Mouse (Mus musculus) CH12.LX (cell line): ENCODE results near the gene Tmem234. TPM values are rescaled to one million over a fixed set of nuclear protein-coding genes. Genes with fewer than 3 reads are reported as not detected.

Experiments
- DNase-seq: peaks from one replicate; pipeline ENCODE4 v3.0.0-alpha.2; 2013; ENCODE audit errors: extremely low read depth
- H3K27ac ChIP-seq: 2 replicates; pipeline ENCODE4 v1.5.1; 2012; ENCODE audit warnings: low read depth, mild to moderate bottlenecking, control low read depth, moderate library complexity; ENCODE audit not compliant: insufficient read depth
- H3K27me3 ChIP-seq: replicated peaks from 2 replicates; pipeline ENCODE3; 2012; ENCODE audit warnings: inconsistent platforms
- H3K36me3 ChIP-seq, 2 experiments: replicated peaks in 1 of 2; 2 replicates each; pipeline versions ENCODE3 to v1.6.1; 2012; ENCODE audit warnings: inconsistent platforms in 1 of 2, low read length in 1 of 2, mild to moderate bottlenecking in 1 of 2, mixed read lengths in 1 of 2, moderate library complexity in 1 of 2; ENCODE audit not compliant: control insufficient read depth in 1 of 2, insufficient read depth in 1 of 2
- H3K4me1 ChIP-seq, 2 experiments: 2 replicates each; pipeline ENCODE4 v1.6.1; 2012; ENCODE audit warnings: inconsistent platforms in 1 of 2, moderate library complexity in 1 of 2; ENCODE audit not compliant: insufficient read depth in 2 of 2, control insufficient read depth in 1 of 2
- H3K4me2 ChIP-seq: 2 replicates; pipeline ENCODE4 v1.6.1; 2012; ENCODE audit warnings: low read depth, mild to moderate bottlenecking, control low read depth; ENCODE audit not compliant: poor library complexity, insufficient read depth, severe bottlenecking
- H3K4me3 ChIP-seq, 3 experiments: fragments of 150-350 bp in 1 of 3; sonication (generic) in 1 of 3; replicated peaks in 1 of 3; 2 replicates each; pipeline versions ENCODE3 to v1.5.1; 2011 to 2012; ENCODE audit warnings: low read depth in 2 of 3, low read length in 2 of 3, mild to moderate bottlenecking in 2 of 3, moderate library complexity in 2 of 3, control low read depth in 1 of 3, improper control_type of control experiment in 1 of 3, inconsistent platforms in 1 of 3, mixed read lengths in 1 of 3; ENCODE audit not compliant: poor library complexity in 1 of 3
- H3K79me2 ChIP-seq: replicated peaks from 2 replicates; pipeline ENCODE4 v1.6.1; 2012; ENCODE audit warnings: mild to moderate bottlenecking, moderate library complexity; ENCODE audit not compliant: control insufficient read depth, poor library complexity, insufficient read depth, severe bottlenecking; ENCODE audit errors: extremely low read depth
- H3K9ac ChIP-seq: 2 replicates; pipeline ENCODE4 v1.6.1; 2012; ENCODE audit warnings: low read depth, mild to moderate bottlenecking, control low read depth, moderate library complexity; ENCODE audit not compliant: insufficient read depth
- H3K9me3 ChIP-seq: replicated peaks from 2 replicates; pipeline ENCODE3; 2012; ENCODE audit warnings: low read length, inconsistent platforms, mixed read lengths
- BHLHE40 ChIP-seq: IDR thresholded peaks from 2 replicates; pipeline ENCODE4 v1.6.1; 2011; ENCODE audit warnings: mild to moderate bottlenecking, low read depth, low read length, improper control_type of control experiment
- CHD1 ChIP-seq: IDR thresholded peaks from 2 replicates; pipeline ENCODE4 v1.6.1; 2012; ENCODE audit warnings: low read depth, low read length, improper control_type of control experiment, inconsistent platforms
- CHD2 ChIP-seq: IDR thresholded peaks from 2 replicates; pipeline ENCODE4 v1.6.1; 2011; ENCODE audit warnings: low read length, improper control_type of control experiment
- ELF1 ChIP-seq: IDR thresholded peaks from 2 replicates; pipeline ENCODE4 v1.6.1; 2014; ENCODE audit warnings: low read depth, mild to moderate bottlenecking, inconsistent platforms, low read length, improper control_type of control experiment
- EP300 ChIP-seq: IDR thresholded peaks from 2 replicates; pipeline ENCODE4 v1.6.1; 2011; ENCODE audit warnings: low read length, improper control_type of control experiment
- ETS1 ChIP-seq: conservative IDR thresholded peaks from 2 replicates; pipeline ENCODE4 v1.6.1; 2012; ENCODE audit warnings: low read depth, mild to moderate bottlenecking, inconsistent platforms, low read length, improper control_type of control experiment, moderate library complexity
- GABPA ChIP-seq: IDR thresholded peaks from 2 replicates; pipeline ENCODE4 v1.6.1; 2012; ENCODE audit warnings: low read depth, low read length, improper control_type of control experiment, inconsistent platforms; ENCODE audit not compliant: insufficient replicate concordance
- HCFC1 ChIP-seq: IDR thresholded peaks from 2 replicates; pipeline ENCODE4 v1.6.1; 2012; ENCODE audit warnings: low read depth, mild to moderate bottlenecking, inconsistent platforms, low read length, improper control_type of control experiment
- IRF4 ChIP-seq: IDR thresholded peaks from 2 replicates; pipeline ENCODE4 v1.6.1; 2014; ENCODE audit warnings: low read depth, mild to moderate bottlenecking, inconsistent platforms, low read length, improper control_type of control experiment
- JUN ChIP-seq: IDR thresholded peaks from 2 replicates; pipeline ENCODE4 v1.6.1; 2011; ENCODE audit warnings: low read depth, mild to moderate bottlenecking, low read length, improper control_type of control experiment, moderate library complexity; ENCODE audit not compliant: insufficient read depth
- MAFK ChIP-seq: IDR thresholded peaks from 2 replicates; pipeline ENCODE4 v1.6.1; 2011; ENCODE audit warnings: low read length, improper control_type of control experiment; ENCODE audit not compliant: insufficient replicate concordance
- MAX ChIP-seq: IDR thresholded peaks from 2 replicates; pipeline ENCODE4 v1.6.1; 2011; ENCODE audit warnings: low read length, improper control_type of control experiment
- MEF2A ChIP-seq: IDR thresholded peaks from 2 replicates; pipeline ENCODE4 v1.6.1; 2014; ENCODE audit warnings: low read depth, mild to moderate bottlenecking, inconsistent platforms, low read length, improper control_type of control experiment, borderline replicate concordance
- PAX5 ChIP-seq: IDR thresholded peaks from 2 replicates; pipeline ENCODE4 v1.6.1; 2012; ENCODE audit warnings: low read length, inconsistent platforms, mixed read lengths
- POLR2A ChIP-seq: IDR thresholded peaks from 2 replicates; pipeline ENCODE4 v1.6.1; 2011; ENCODE audit warnings: low read depth, mild to moderate bottlenecking, improper control_type of control experiment, low read length
- POLR2AphosphoS2 ChIP-seq: IDR thresholded peaks from 2 replicates; pipeline ENCODE4 v1.6.1; 2011; ENCODE audit warnings: low read depth, low read length, improper control_type of control experiment
- SMC3 ChIP-seq: IDR thresholded peaks from 2 replicates; pipeline ENCODE4 v1.6.1; 2011; ENCODE audit warnings: low read depth, low read length, improper control_type of control experiment
- TCF12 ChIP-seq: IDR thresholded peaks from 2 replicates; pipeline ENCODE4 v1.6.1; 2014; ENCODE audit warnings: low read depth, mild to moderate bottlenecking, inconsistent platforms, low read length, improper control_type of control experiment
- USF1 ChIP-seq: IDR thresholded peaks from 2 replicates; pipeline ENCODE4 v1.6.1; 2014; ENCODE audit warnings: low read depth, mild to moderate bottlenecking, inconsistent platforms, low read length, improper control_type of control experiment
- ZC3H11A ChIP-seq: IDR thresholded peaks from 2 replicates; pipeline ENCODE4 v1.6.1; 2012; ENCODE audit warnings: low read depth, mild to moderate bottlenecking, inconsistent platforms, low read length, improper control_type of control experiment
- ZKSCAN1 ChIP-seq: IDR thresholded peaks from 2 replicates; pipeline ENCODE4 v1.6.1; 2012; ENCODE audit warnings: low read depth, inconsistent platforms, low read length, improper control_type of control experiment, borderline replicate concordance
- ZMIZ1 ChIP-seq: IDR thresholded peaks from 2 replicates; pipeline ENCODE4 v1.6.1; 2012; ENCODE audit warnings: low read depth, mild to moderate bottlenecking, inconsistent platforms, low read length, improper control_type of control experiment
- ZNF384 ChIP-seq: IDR thresholded peaks from 2 replicates; pipeline ENCODE4 v1.6.1; 2012; ENCODE audit warnings: low read depth, low read length, improper control_type of control experiment, inconsistent platforms
- dilution Hi-C: fragments of 300-500 bp; cut with MboI; formaldehyde crosslinking; loops from 2 replicates; pipeline ENCODE4 v1.14.3; 2020; ENCODE audit warnings: low sequenced_read_pairs; ENCODE audit not compliant: extremely low pct_unique_long_range_greater_than_20kb, extremely low pct_ligation_motif_present
- in situ Hi-C: fragments of 300-500 bp; cut with MboI; formaldehyde crosslinking; loops from 3 replicates; pipeline ENCODE4 v1.14.3; 2019; ENCODE audit warnings: low sequenced_read_pairs, low pct_ligation_motif_present, low pct_unique_long_range_greater_than_20kb, mixed read lengths
- polyA plus RNA-seq: library from polyadenylated mRNA; unstranded; fragments of >175 nt; gene quantifications from 2 replicates; pipeline ENCODE4 v1.2.1, GENCODE M21; 2012; ENCODE audit warnings: low read depth; ENCODE audit not compliant: insufficient read length
- total RNA-seq, 2 experiments: library from RNA; depleted of rRNA; stranded (reverse); fragments of 300-350 nt in 1 of 2; fragments of >200 nt in 1 of 2; gene quantifications; 2 replicates each; pipeline ENCODE4 v1.2.3; 2012 to 2014

The Tmem234 gene
- total and polyA plus RNA-seq, 3 experiments: 97.6 to 113 (median 111) TPM

GRCm38 (mm10) chr4:129648656-129649055 lies 48.2 kb downstream of the Tmem234 start:
- no peak overlapping the region for H3K9ac ChIP-seq
- H3K27me3 ChIP-seq: no peaks in the 10 kb centered on the region
- peaks cover 5 to 13% of the 10 kb centered on the region in 2 experiments; a peak in 2 of 4 replicates for H3K4me1 ChIP-seq
- peaks cover 72 to 94% of the 10 kb centered on the region in 2 experiments for H3K36me3 ChIP-seq
- no peak overlapping the region for H3K27ac ChIP-seq
- TF ChIP-seq HCFC1: no peak
- TF ChIP-seq MAFK: no peak
- TF ChIP-seq USF1: no peak
- no peak for TF ChIP-seq EP300
- TF ChIP-seq MAX: no peak
- TF ChIP-seq POLR2A: no peak
- TF ChIP-seq TCF12: no peak
- no peak for TF ChIP-seq ZMIZ1
- no peak for DNase-seq
- no peaks in the 10 kb centered on the region for H3K79me2 ChIP-seq
- in situ Hi-C loops: no loop called here
- no peak overlapping the region for H3K4me2 ChIP-seq
- no peak overlapping the region for H3K4me3 ChIP-seq
- no peaks in the 10 kb centered on the region for H3K9me3 ChIP-seq
- dilution Hi-C loops: no loop called here

DNA sequence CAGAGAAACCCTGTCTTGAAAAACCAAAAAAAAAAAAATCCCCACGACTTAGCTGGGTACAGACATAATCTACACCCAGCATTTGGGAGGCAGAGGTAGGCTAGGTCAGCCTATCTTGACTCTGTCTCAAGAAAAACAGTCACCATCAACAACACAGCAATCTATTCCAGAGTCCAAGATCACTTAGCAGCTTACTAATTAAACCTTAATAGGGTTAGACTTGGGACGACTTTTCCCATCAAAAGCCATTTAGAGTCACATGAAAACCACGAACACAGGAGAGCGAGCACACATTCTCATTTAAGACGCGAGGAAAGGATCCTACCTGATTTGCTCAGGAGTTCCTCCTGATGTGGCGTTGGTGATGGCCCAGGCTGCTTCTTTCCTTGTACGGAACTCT lies 49.9 kb downstream of the Tmem234 start:
- in situ Hi-C loops: no loop called here
- peaks cover 81 to 94% of the 10 kb centered on the region in 2 experiments for H3K36me3 ChIP-seq

GRCm38 (mm10) chr4:129654770-129655169 lies 54.3 kb downstream of the Tmem234 start:
- Histone ChIP-seq H3K79me2 (no peaks in the 10 kb centered on the region), H3K27me3 (no peaks in the 10 kb centered on the region), H3K9ac (no peak overlapping the region), H3K27ac (no peak overlapping the region), H3K4me1 (no peaks in the 10 kb centered on the region), H3K9me3 (no peaks in the 10 kb centered on the region), H3K4me3 (no peak overlapping the region), H3K36me3 (peaks cover 72 to 92% of the 10 kb centered on the region in 2 experiments), H3K4me2 (no peak overlapping the region)
- dilution Hi-C loops: no loop called here
- in situ Hi-C loops: no loop called here
- TF ChIP-seq ZC3H11A: no peak
- TF ChIP-seq ZNF384: no peak
- no peak for TF ChIP-seq SMC3
- no peak for TF ChIP-seq BHLHE40
- TF ChIP-seq PAX5: no peak
- no peak for TF ChIP-seq JUN
- no peak for TF ChIP-seq ETS1
- TF ChIP-seq POLR2AphosphoS2: no peak
- TF ChIP-seq ZKSCAN1: no peak
- DNase-seq: no peak

More for the DNA sequence above, 49.9 kb downstream of the Tmem234 start:
- no peak for TF ChIP-seq SMC3
- no peak for TF ChIP-seq MEF2A
- no peak for TF ChIP-seq ZMIZ1
- no peak for TF ChIP-seq GABPA
- no peak for TF ChIP-seq MAX
- no peak for TF ChIP-seq ZKSCAN1
- no peak for TF ChIP-seq ETS1
- no peak for TF ChIP-seq CHD2
- TF ChIP-seq IRF4: no peak
- TF ChIP-seq USF1: no peak
- no peak for TF ChIP-seq ELF1
- no peak for TF ChIP-seq CHD1
- TF ChIP-seq BHLHE40: no peak
- TF ChIP-seq, all 38 proteins: peak for 0
- Histone ChIP-seq H3K27me3 (no peaks in the 10 kb centered on the region), H3K79me2 (no peaks in the 10 kb centered on the region), H3K27ac (no peak overlapping the region), H3K9ac (no peak overlapping the region), H3K4me2 (no peak overlapping the region), H3K4me3 (no peak overlapping the region), H3K9me3 (no peaks in the 10 kb centered on the region), H3K4me1 (peaks cover 5 to 10% of the 10 kb centered on the region in 2 experiments; a peak in 2 of 4 replicates)
- DNase-seq: no peak
- dilution Hi-C loops: no loop called here
